9 mouse cellular contexts compared by ENCODE assay signal in genomic region chr19:61057581-61057980, GRCm38 (mm10).
DNase-seq lines count a peak whose midpoint lies in the region; ATAC-seq and TF ChIP-seq lines count a peak whose summit lies in the region.
"Had no signal": no experiment of that assay in that cellular context is flagged by ENCODE, and none has a peak within 500 bp of the region (broad histone marks: within the 10 kb centered on the region; RNA-seq: fewer than 3 reads in every experiment).

No protein-coding gene starts in this region.

- peak overlapping the region; percentile 74 for H3K27ac ChIP-seq in brown adipose tissue, adult 24 weeks (replicated peaks; ENCODE audit: low read depth, low read length)
- peak overlapping the region; percentile 54 for H3K27ac ChIP-seq in lung, postnatal 0 days (ENCODE audit: low read length)
- H3K27ac ChIP-seq in hindbrain, embryonic 16.5 days (ENCODE audit: low read depth, low read length), result no peak overlapping the region

- WGBS in lung, postnatal 0 days, result 11% methylated on average over 3 of the region's 3 CpGs
- 32% methylated on average over 3 of the region's 3 CpGs for whole genome bisulfite sequencing in hindbrain, embryonic 16.5 days

- DNase-seq in MN1 (ENCODE audit: low spot score), result peak; percentile 14
- peak; percentile 73 for DNase-seq in kidney, adult 9 months
- DNase-seq in lung, postnatal 0 days (ENCODE audit: low spot score), result peak; percentile 92
- DNase-seq in cerebellum, adult 18-20 months, result no peak
- DNase-seq in cerebellum, postnatal 36 days, result no peak
- DNase-seq: thymus, postnatal 14 days had no signal

- H3K4me2 ChIP-seq in lung, postnatal 0 days (replicated peaks; ENCODE audit: low read depth, low read length), result no peak overlapping the region
- no peak overlapping the region for H3K4me2 ChIP-seq in hindbrain, embryonic 16.5 days (ENCODE audit: low read length)

- no peak overlapping the region for H3K9ac ChIP-seq in lung, postnatal 0 days (replicated peaks; ENCODE audit: low read depth)
- H3K9ac ChIP-seq in hindbrain, embryonic 16.5 days (ENCODE audit: low read depth, low read length), result no peak overlapping the region

- H3K27me3 ChIP-seq in lung, postnatal 0 days (replicated peaks; ENCODE audit: insufficient read depth, low read length), result no peaks in the 10 kb centered on the region
- no peaks in the 10 kb centered on the region for H3K27me3 ChIP-seq in hindbrain, embryonic 16.5 days (replicated peaks; ENCODE audit: control insufficient read depth, insufficient read depth, low read length)

- H3K4me3 ChIP-seq in brown adipose tissue, adult 24 weeks (ENCODE audit: insufficient read depth, low read depth, low read length), result no peak overlapping the region
- H3K4me3 ChIP-seq in lung, postnatal 0 days (ENCODE audit: low read depth, low read length), result no peak overlapping the region
- H3K4me3 ChIP-seq in hindbrain, embryonic 16.5 days (ENCODE audit: low read length), result no peak overlapping the region
- H3K4me3 ChIP-seq: myocyte had no signal

- TF ChIP-seq CTCF in lung, postnatal 0 days (IDR thresholded peaks at IDR 0.05), result no peak

- peaks cover 15% of the 10 kb centered on the region for H3K4me1 ChIP-seq in brown adipose tissue, adult 24 weeks (ENCODE audit: control insufficient read depth, insufficient read depth, insufficient read length, low read length)
- peaks cover 9% of the 10 kb centered on the region; the same call in 1 of the 2 replicates for H3K4me1 ChIP-seq in lung, postnatal 0 days (ENCODE audit: insufficient read depth, low read depth, low read length)
- no peaks in the 10 kb centered on the region for H3K4me1 ChIP-seq in hindbrain, embryonic 16.5 days (ENCODE audit: control insufficient read depth, insufficient read depth, low read depth, low read length)

- peak; percentile 91 for ATAC-seq in lung, postnatal 0 days
- ATAC-seq in hindbrain, embryonic 16.5 days, result no peak

- TF ChIP-seq EP300 in lung, postnatal 0 days (IDR thresholded peaks at IDR 0.05), result peak; percentile 81

- no peaks in the 10 kb centered on the region for H3K36me3 ChIP-seq in lung, postnatal 0 days (ENCODE audit: insufficient read depth, low read length)
- no peaks in the 10 kb centered on the region for H3K36me3 ChIP-seq in hindbrain, embryonic 16.5 days (ENCODE audit: control insufficient read depth, insufficient read depth, low read length)

- H3K9me3 ChIP-seq in lung, postnatal 0 days (ENCODE audit: low read length), result no peaks in the 10 kb centered on the region
- H3K9me3 ChIP-seq in hindbrain, embryonic 16.5 days (ENCODE audit: control insufficient read depth, low read length), result peaks cover 2% of the 10 kb centered on the region

Comparison
In these comparisons a context has a peak if more than half of its experiments do, and no peak if none do; other contexts are left out.
1. DNase-seq: peak in MN1 (single experiment), kidney, adult 9 months (single experiment) and lung, postnatal 0 days (single experiment); none in cerebellum, adult 18-20 months (0 of 2) and cerebellum, postnatal 36 days (0 of 2).